Mouse (Mus musculus) ES-Bruce4 (cell line): ENCODE measurements around the gene Tjp2. TPM values are rescaled to one million over a fixed set of nuclear protein-coding genes. Genes with fewer than 3 reads are reported as not detected.
A peak's percentile ranks its signal among the peaks of the same experiment; 100 is the strongest.

Source experiments
- H3K27ac ChIP-seq: 2 replicates; pipeline ENCODE4 v1.5.1; 2012; ENCODE audit warnings: low read length, inconsistent platforms; ENCODE audit not compliant: insufficient read depth
- H3K27me3 ChIP-seq: 2 replicates; pipeline ENCODE4 v1.6.1; 2012; ENCODE audit warnings: mild to moderate bottlenecking, low read length, inconsistent platforms; ENCODE audit not compliant: control insufficient read depth, poor library complexity, insufficient read depth, severe bottlenecking
- H3K36me3 ChIP-seq: 2 replicates; pipeline ENCODE4 v1.6.1; 2012; ENCODE audit warnings: inconsistent platforms, mild to moderate bottlenecking, low read length, moderate library complexity; ENCODE audit not compliant: control insufficient read depth, poor library complexity, insufficient read depth, severe bottlenecking
- H3K4me1 ChIP-seq: one replicate; pipeline ENCODE4 v1.8.1; 2011; ENCODE audit warnings: low read length; ENCODE audit not compliant: control insufficient read depth, insufficient read depth
- H3K4me3 ChIP-seq: 2 replicates; pipeline ENCODE4 v1.5.1; 2011; ENCODE audit warnings: low read depth, mild to moderate bottlenecking, low read length
- H3K9ac ChIP-seq: 2 replicates; pipeline ENCODE4 v1.6.1; 2012; ENCODE audit warnings: low read depth, mild to moderate bottlenecking, inconsistent platforms; ENCODE audit not compliant: poor library complexity, severe bottlenecking
- H3K9me3 ChIP-seq: replicated peaks from 2 replicates; pipeline ENCODE4 v1.6.1; 2012; ENCODE audit warnings: mild to moderate bottlenecking, low read length, inconsistent platforms; ENCODE audit not compliant: control insufficient read depth, poor library complexity, insufficient read depth, severe bottlenecking
- CTCF ChIP-seq: IDR thresholded peaks from one replicate; pipeline ENCODE4 v1.8.1; 2011; ENCODE audit warnings: low read depth, low read length
- EP300 ChIP-seq: IDR thresholded peaks from 2 replicates; pipeline ENCODE4 v1.6.1; 2011; ENCODE audit warnings: low read depth, low read length; ENCODE audit not compliant: insufficient read depth
- POLR2A ChIP-seq: IDR thresholded peaks from one replicate; pipeline ENCODE4 v1.8.1; 2011; ENCODE audit warnings: low read length; ENCODE audit not compliant: insufficient read depth
- polyA plus RNA-seq: library from polyadenylated mRNA; stranded (reverse); fragments of >200 nt; gene quantifications from 2 replicates; pipeline ENCODE4 v1.2.4, GENCODE M21; 2011; ENCODE audit warnings: low read depth; ENCODE audit not compliant: missing spikeins, insufficient read depth, insufficient read length

Tjp2 gene
- polyA plus RNA-seq, 1 experiment, result 114 TPM

DNA sequence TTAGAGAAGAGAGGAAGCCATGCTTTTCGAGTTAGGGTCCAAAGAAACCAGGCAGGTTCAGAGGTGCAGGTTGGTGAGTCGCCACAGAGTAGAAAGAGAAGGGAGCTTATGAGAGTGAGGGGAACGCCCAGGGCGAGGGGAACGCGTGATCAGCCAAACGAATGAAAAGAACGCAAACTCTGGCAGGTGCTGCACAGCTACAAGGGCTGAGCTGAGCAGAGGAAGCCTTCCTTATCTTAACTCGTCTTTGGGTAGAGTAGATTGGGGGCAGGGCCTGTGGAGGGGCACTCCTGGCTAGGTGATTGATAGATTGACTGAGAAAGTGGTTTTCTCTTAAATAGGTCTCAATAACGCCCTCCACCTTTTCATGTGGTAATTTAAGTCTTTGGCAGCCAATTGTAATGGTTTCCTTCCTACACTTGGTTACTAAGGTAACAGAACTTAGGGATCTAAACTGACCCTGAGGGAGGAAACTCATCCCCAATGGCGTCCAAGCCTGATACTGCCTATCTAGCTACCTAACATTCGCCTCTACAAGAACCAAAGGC lies 160.4 kb downstream of the Tjp2 start:
- no peak for TF ChIP-seq EP300
- TF ChIP-seq POLR2A, result no peak
- no peak for TF ChIP-seq CTCF
- Histone ChIP-seq H3K9me3 (no peaks in the 10 kb centered on the region), H3K4me3 (no peak overlapping the region), H3K27ac (no peak overlapping the region), H3K4me1 (no peaks in the 10 kb centered on the region), H3K9ac (no peak overlapping the region), H3K36me3 (no peaks in the 10 kb centered on the region), H3K27me3 (no peaks in the 10 kb centered on the region; the same call in 1 of the 2 replicates)

DNA sequence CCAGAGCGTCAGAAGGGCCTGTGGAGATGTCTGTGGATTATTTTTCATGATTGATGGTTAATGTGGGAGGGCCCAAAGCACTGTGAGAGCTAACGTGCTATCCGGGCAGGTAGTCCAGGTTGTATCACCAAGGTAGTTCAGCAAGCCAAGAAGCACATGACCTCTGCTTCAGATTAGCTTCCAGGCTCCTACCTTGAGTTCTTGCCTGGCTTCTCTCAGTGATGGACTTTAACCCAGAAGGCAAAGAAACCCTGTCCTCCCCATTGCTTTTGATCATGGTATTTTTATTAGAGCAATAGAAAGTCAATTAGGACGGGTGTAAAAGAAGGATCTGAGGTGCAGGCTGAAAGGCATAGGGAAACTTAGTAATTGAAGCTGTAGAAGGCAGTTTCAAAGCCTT lies 161.2 kb downstream of the Tjp2 start:
- no peaks in the 10 kb centered on the region; the same call in 1 of the 2 replicates for H3K27me3 ChIP-seq
- H3K27ac ChIP-seq, result no peak overlapping the region
- H3K4me3 ChIP-seq, result no peak overlapping the region
- no peak for TF ChIP-seq EP300
- TF ChIP-seq POLR2A, result no peak
- TF ChIP-seq CTCF, result no peak
- H3K9ac ChIP-seq, result no peak overlapping the region
- H3K4me1 ChIP-seq, result no peaks in the 10 kb centered on the region
- no peaks in the 10 kb centered on the region for H3K9me3 ChIP-seq
- no peaks in the 10 kb centered on the region for H3K36me3 ChIP-seq

DNA sequence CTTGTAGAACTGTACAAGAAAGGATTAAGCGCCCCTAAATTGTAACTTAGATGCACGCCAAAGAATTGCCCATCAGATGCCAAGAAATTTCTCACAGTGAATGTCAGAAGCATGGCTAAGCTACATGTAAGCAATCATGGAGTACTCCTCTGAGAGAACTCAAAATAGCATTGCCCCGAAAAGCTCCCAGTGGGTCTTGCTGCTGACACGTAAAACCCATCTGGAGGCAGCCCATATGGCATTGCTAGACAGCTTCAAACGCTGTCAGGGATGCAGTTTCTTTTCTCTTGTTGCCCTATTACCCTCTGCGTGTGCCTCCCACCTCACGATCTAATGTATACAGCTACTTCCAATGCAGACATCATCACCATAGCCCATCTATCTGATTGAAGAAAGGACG lies 166.0 kb downstream of the Tjp2 start:
- Histone ChIP-seq H3K27me3 (no peaks in the 10 kb centered on the region), H3K36me3 (no peaks in the 10 kb centered on the region), H3K9ac (no peak overlapping the region), H3K9me3 (no peaks in the 10 kb centered on the region), H3K4me1 (no peaks in the 10 kb centered on the region), H3K4me3 (no peak overlapping the region), H3K27ac (no peak overlapping the region)
- TF ChIP-seq POLR2A (no peak), EP300 (no peak), CTCF (no peak)

DNA sequence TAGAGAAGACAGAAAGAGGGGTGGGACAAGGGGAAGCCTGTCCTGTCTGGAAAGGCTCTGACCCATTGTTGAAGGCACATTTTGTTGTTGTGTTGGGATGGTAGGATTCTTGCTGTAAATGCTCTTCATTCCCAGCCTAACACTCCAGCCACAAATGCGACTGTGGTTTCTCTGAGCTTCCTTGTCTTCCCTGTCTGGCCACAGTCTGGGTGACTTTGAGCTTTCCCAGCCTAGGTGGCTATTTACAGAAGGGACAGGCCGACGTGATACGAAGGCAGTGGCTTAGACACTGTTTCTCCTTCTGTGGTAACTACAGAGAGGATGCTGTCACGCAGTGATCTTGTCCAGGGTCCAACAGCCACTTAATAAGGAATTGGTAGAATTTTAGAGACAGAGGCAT lies 166.8 kb downstream of the Tjp2 start:
- Histone ChIP-seq H3K4me3 (no peak overlapping the region), H3K27me3 (no peaks in the 10 kb centered on the region), H3K36me3 (no peaks in the 10 kb centered on the region), H3K9ac (no peak overlapping the region), H3K27ac (no peak overlapping the region), H3K4me1 (no peaks in the 10 kb centered on the region), H3K9me3 (no peaks in the 10 kb centered on the region)
- TF ChIP-seq POLR2A, result no peak
- no peak for TF ChIP-seq CTCF
- TF ChIP-seq EP300, result no peak

DNA sequence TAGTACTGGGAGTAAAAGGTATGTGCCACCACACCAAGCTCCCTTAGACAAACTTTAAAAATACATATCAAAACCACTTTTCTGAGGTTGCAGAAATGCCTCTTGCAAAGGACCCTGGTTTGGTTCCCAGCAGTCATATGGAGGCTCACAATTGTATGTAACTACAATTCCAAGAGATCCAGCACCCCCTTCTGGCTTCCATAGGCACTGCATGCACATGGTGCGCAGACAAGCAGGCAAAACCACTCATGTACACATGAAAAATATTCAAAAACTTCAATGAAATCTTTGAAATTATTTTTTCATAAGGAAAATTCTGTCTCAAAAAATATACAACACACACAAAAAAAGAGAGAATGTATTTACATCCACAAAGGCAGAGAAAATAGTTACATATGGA lies 167.9 kb downstream of the Tjp2 start:
- Histone ChIP-seq H3K9me3 (no peaks in the 10 kb centered on the region), H3K9ac (no peak overlapping the region), H3K36me3 (no peaks in the 10 kb centered on the region), H3K4me1 (no peaks in the 10 kb centered on the region), H3K4me3 (no peak overlapping the region), H3K27ac (no peak overlapping the region), H3K27me3 (no peaks in the 10 kb centered on the region)
- TF ChIP-seq POLR2A (no peak), EP300 (no peak), CTCF (peak; percentile 18)

DNA sequence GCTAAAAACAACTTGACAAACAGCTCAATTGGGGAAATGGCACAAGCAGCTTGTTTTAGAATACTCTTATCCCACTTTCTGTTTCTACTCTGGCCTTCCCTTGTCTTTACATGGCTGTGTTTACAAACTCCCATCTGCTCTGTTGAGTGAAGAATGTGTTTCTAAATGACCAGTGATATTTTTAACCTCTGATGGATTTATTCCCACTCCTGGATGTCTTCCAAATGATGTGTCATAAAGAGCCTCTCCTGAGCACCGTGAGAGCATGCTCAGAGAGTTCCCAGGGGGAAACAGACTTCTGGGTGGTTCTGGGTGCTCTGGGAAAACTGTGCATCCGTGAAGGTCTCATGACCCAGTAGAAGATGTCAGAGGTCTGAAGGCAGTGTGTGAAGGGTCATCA lies 169.9 kb downstream of the Tjp2 start:
- no peak overlapping the region for H3K4me3 ChIP-seq
- no peaks in the 10 kb centered on the region for H3K9me3 ChIP-seq
- TF ChIP-seq EP300, result no peak
- no peak for TF ChIP-seq POLR2A
- TF ChIP-seq CTCF, result no peak
- H3K27ac ChIP-seq, result no peak overlapping the region
- no peaks in the 10 kb centered on the region for H3K4me1 ChIP-seq
- no peaks in the 10 kb centered on the region for H3K27me3 ChIP-seq
- no peak overlapping the region for H3K9ac ChIP-seq
- H3K36me3 ChIP-seq, result no peaks in the 10 kb centered on the region
